Mouse (Mus musculus): Measurements from ENCODE around the gene Pih1h3b.

Pih1h3b gene

DNA sequence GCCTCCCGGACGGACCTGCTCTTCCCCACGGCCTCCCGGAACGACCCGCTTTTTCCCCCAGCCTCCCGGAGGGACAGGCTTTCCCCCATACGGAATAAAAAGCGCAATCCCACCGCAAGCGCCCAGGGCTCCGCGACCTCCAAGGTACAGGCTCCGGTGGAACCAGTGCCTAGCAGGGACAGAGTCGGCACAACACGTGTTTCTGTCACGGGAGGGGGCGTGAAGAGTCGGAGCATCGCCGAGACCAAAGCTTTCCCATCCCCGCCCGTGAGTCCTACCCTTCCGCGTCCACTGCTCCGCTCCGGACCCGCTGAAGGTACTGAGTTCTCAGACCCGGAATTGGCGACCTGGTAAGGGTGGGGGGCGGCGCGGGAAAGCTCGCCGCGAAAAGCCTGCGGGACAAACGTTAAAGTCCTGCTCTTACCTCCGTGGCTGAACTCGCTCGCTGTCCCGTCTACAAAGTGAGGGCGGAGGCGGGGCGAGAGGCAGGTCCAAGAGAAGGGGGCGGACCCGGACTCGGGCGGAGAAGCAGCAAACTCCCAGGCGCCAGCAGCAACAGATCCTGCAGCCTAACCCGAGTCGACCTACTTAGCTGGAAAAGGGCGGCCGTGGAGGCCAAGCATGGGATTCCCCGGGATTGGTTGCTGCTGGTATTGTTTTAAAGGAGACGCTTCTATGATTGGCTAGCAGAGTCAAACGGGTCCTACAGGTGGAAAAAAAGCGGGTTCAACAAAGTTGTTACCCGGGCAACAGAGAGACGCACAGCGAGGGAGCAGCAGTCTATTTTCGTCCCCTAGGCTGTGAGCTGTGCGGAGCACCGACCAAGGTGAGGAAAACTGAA, at the start of gene Pih1h3b, which contains the start of gene Nup62cl:
TSS of gene Pih1h3b (plus strand) at position 745 of the 841 bp plus-strand sequence.
TSS of gene Nup62cl (minus strand) at position 578 of the 841 bp plus-strand sequence.
- DNase-seq = no peak

DNA sequence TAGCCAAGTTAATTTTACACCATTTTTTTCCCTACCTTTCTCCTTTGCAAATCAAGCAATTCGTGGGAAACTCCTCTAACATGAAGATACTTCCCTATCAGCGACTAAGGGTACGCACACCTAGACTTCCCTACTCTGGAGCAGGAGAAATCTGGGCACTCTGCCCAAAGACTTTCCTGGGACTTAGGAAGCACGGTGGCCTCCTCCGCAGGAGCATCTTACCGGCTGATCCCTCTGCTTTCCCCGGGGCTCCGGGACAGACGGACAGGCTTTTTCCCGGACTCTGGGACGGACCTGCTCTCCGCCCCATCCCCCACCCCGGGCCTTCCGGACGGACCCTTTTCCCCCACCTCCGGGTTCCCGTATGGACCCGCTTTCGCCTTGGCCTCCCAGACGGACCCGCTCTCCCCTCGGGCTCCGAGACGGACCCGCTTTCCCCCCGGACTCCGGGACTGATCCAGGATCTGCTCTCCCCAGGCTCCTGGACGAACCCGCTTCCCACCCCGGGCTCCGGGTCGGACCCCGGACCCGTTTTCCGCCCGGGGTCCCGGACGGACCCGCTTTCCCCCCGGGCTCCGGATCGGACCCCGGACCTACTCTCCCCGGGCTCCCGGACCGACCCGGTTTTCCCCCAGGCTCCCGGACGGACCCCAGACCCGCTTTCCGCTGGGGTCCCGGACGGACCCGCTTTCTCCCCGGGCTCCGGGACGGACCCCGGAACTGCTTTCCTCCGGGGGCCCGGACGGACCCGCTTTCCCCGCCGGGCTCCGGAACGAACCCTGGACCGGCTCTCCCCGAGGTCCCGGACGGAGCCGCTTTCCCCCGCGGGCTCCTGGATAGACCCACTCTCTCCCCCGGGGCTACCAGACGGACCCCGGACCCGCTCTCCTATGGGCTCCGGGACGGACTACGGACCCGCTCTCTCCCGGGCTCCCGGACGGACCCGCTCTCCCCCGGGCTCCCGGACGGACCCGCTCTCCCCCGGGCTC, 1.5 kb upstream of the Pih1h3b start:
- no peak for DNase-seq

DNA sequence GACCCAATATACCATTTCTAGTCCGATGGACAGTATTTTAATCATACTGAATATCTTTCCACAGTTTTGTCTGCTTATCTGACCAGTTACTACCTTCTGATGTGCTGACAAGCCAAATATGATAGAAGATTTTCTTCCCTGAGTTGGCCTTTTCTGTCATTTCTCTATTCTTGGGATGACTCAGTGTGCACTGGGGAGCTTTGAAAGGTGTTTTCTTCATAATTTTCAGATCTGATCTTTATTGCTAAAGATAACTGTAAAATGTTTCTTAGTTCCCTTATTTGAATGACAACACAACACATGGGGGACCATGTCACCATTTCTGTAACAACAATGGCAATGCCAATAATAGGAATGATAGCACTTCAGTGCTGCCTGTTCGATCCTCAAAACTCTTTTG, 19.9 kb downstream of the Pih1h3b start:
- DNase-seq = no peak

DNA sequence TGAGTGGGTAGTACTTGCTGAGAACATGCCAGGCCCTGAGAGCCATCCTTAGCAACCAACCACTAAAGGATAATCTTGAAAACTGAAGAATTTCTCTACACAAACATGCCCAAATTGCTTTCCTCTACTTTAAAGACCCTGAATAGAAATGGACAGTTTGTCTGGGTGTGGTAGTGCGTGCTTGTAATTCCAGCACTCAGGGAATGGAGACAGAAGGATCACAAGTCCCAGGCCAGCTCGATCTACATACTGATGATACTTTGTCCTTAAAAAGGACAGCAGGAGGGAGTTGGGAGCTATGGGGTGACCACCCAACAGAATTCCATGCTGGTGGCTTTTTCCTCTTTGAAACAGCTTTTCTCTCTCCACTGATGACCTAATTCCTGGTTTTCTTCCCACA, 31.4 kb downstream of the Pih1h3b start:
- no peak for DNase-seq

Measured in cerebellum, adult 8-10 months (tissue).